12 mouse cellular contexts compared by ENCODE assay signal in the genomic region with DNA sequence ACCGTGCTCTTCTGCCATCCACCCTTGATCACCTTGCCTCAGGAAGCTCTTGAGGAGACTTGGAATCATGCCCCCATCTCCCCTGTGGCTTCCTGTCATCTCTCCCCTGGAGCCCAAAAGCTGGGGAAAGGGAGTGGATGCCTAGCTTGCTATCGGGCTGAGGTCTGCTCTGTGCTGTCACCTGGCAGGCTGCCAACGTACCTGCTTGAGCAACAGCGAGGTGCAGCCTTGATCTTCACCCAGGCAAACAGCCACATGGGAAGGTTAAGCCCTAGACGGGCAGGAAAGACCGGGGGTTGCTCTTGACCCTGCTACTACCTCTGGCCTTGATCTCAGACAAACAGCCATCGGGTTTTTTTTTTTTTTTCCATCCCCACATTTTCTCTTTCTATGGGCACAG.
DNase-seq lines count a peak whose midpoint lies in the region; ATAC-seq lines count a peak whose summit lies in the region.
"Had no signal": no experiment of that assay in that cellular context is flagged by ENCODE, and none has a peak within 500 bp of the region (broad histone marks: within the 10 kb centered on the region; RNA-seq: fewer than 3 reads in every experiment).

No protein-coding gene starts in this region.

- no peaks in the 10 kb centered on the region for H3K9me3 ChIP-seq in liver, embryonic 11.5 days (ENCODE audit: control insufficient read depth, low read length)
- H3K9me3 ChIP-seq in midbrain, embryonic 16.5 days (replicated peaks; ENCODE audit: control insufficient read depth, low read length, poor library complexity, severe bottlenecking): no peaks in the 10 kb centered on the region

- no peaks in the 10 kb centered on the region; the same call in 1 of the 2 replicates for H3K4me1 ChIP-seq in liver, embryonic 11.5 days (replicated peaks; ENCODE audit: control insufficient read depth, insufficient read depth, low read length)
- H3K4me1 ChIP-seq in midbrain, embryonic 16.5 days (ENCODE audit: control insufficient read depth, insufficient read depth, low read length): no peaks in the 10 kb centered on the region

- H3K4me3 ChIP-seq in liver, embryonic 11.5 days (ENCODE audit: low read depth, low read length): no peak overlapping the region
- H3K4me3 ChIP-seq in midbrain, embryonic 16.5 days (ENCODE audit: low read depth, low read length): no peak overlapping the region

- H3K36me3 ChIP-seq in liver, embryonic 11.5 days (ENCODE audit: control insufficient read depth, insufficient read depth, low read length): no peaks in the 10 kb centered on the region
- H3K36me3 ChIP-seq in midbrain, embryonic 16.5 days (ENCODE audit: control insufficient read depth, insufficient read depth, low read length): no peaks in the 10 kb centered on the region

- peak; percentile 7 for DNase-seq in CD4-positive, CD25-positive, alpha-beta regulatory T cell, adult 2 months (ENCODE audit: low read depth, low spot score)
- peak; percentile 22 for DNase-seq in retina, postnatal 1 day
- no peak for DNase-seq in retina, embryonic 14.5 days (ENCODE audit: low spot score)
- DNase-seq in liver, embryonic 11.5 days (ENCODE audit: low spot score): no peak
- peak; percentile 78 for DNase-seq in urinary bladder, postnatal 25 days (ENCODE audit: low spot score)
- DNase-seq: cerebellum, adult 9-11 months; heart, postnatal 10 days; thymus, adult 2 months had no signal

- H3K27ac ChIP-seq in liver, embryonic 11.5 days (ENCODE audit: low read depth, low read length): no peak overlapping the region
- no peak overlapping the region for H3K27ac ChIP-seq in midbrain, embryonic 16.5 days (ENCODE audit: low read length)

- no peaks in the 10 kb centered on the region for H3K27me3 ChIP-seq in liver, embryonic 11.5 days (replicated peaks; ENCODE audit: control insufficient read depth, insufficient read depth, low read length)
- H3K27me3 ChIP-seq in midbrain, embryonic 16.5 days (ENCODE audit: control insufficient read depth, insufficient read depth, low read depth, low read length): no peaks in the 10 kb centered on the region

- no peak overlapping the region for H3K4me2 ChIP-seq in liver, embryonic 11.5 days
- H3K4me2 ChIP-seq in midbrain, embryonic 16.5 days (ENCODE audit: low read length): no peak overlapping the region

- no peak for ATAC-seq in CD4-positive, CD25-positive, alpha-beta regulatory T cell, adult 4 months
- ATAC-seq in liver, embryonic 11.5 days (replicated peaks; ENCODE audit: low FRiP score): peak; percentile 47; the same call in 1 of the 2 replicates
- ATAC-seq in megakaryocyte progenitor cell, adult 5-6 weeks (replicated peaks; ENCODE audit: poor library complexity): no peak
- no peak for ATAC-seq in midbrain, embryonic 16.5 days
- ATAC-seq: forebrain, embryonic 14.5 days had no signal

- H3K9ac ChIP-seq in liver, embryonic 11.5 days (ENCODE audit: low read depth, low read length): no peak overlapping the region
- H3K9ac ChIP-seq in midbrain, embryonic 16.5 days (ENCODE audit: low read depth, low read length): no peak overlapping the region

- 51% methylated on average over 7 of the region's 7 CpGs for WGBS in liver, embryonic 11.5 days
- WGBS in midbrain, embryonic 16.5 days: 64% methylated on average over 7 of the region's 7 CpGs

Comparison
In these comparisons a context has a peak if more than half of its experiments do, and no peak if none do; other contexts are left out.
1. DNase-seq: peak in CD4-positive, CD25-positive, alpha-beta regulatory T cell, adult 2 months (single experiment), retina, postnatal 1 day (single experiment) and urinary bladder, postnatal 25 days (single experiment); none in retina, embryonic 14.5 days (single experiment) and liver, embryonic 11.5 days (single experiment).